Mouse (Mus musculus) olfactory bulb, adult 2 months (tissue): Measurements from ENCODE around the gene Pqlc3.

Source experiments
- CTCF ChIP-seq: fragments of 200-500 bp; IDR thresholded peaks from 2 replicates; pipeline ENCODE4 v1.5.1; 2012; ENCODE audit warnings: low read depth, mild to moderate bottlenecking, low read length, moderate library complexity; ENCODE audit not compliant: insufficient read depth
- POLR2A ChIP-seq: fragments of 200-500 bp; IDR thresholded peaks from 2 replicates; pipeline ENCODE4 v1.6.1; 2012; ENCODE audit warnings: mild to moderate bottlenecking, low read depth, low read length, moderate library complexity; ENCODE audit not compliant: insufficient read depth

DNA sequence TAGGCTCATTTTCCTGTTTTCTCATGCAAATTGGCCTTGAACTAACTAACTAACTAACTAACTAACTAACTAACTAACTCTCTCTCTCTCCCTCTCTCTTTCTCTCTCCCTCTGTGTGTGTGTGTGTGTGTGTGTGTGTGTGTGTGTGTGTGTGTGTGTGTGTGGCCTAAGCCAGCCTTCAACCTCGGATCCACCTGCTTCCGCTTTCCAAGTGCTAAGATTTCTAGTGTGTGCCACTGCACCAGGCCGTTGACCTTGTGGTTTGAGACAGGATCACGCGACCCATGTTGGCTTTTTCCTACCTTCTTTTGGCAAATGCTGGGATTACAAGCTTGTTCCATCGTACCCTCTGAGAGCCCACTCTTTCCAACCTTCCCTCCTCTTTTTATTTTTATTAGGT lies 420 bp upstream of the Pqlc3 start:
- TF ChIP-seq CTCF (no peak), POLR2A (no peak)
